Mouse (Mus musculus): Measurements from ENCODE around the gene Gm7579. TPM values are rescaled to one million over a fixed set of nuclear protein-coding genes. Genes with fewer than 3 reads are reported as not detected.
"Not testable (repeated sequence)": the region's sequence is repeated elsewhere in the genome, so short reads cannot be mapped to it uniquely, and the experiment has no call there.

Gm7579 gene
- not detected in 2 replicates for polyA plus RNA-seq (2016; fragmentation: Nextera tagmentation; extraction: Ambion mirVana)

DNA sequence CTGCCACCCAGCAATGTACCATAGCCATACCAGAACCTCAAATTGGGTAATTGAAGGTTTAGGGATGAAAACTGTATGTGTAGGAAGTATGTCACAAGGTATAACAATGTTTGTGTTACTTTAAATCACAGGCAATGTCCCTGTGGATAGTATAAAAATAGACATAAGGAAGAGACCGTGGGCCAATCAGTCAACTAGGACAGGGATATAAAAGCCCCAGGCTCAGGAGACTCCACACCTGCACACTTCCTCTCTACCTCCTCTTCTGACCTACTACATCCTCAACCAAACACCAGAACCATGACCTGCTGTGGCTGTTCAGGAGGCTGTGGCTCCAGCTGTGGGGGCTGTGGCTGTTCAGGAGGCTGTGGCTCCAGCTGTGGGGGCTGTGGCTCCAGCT lies at the start of gene Gm7579:
Gm7579 (plus strand) TSS at position 301 of the 400 bp plus-strand sequence.
- no peak for ATAC-seq (ENCODE audit: insufficient number of reproducible peaks, low FRiP score)
- WGBS: 63% methylated on average over 1 of the region's 1 CpGs
- Histone ChIP-seq H3K4me1 (replicated peaks) (no peaks in the 10 kb centered on the region), H3K27ac (ENCODE audit: poor library complexity, severe bottlenecking) (no peak within 1 kb of the TSS), H3K4me2 (no peak within 1 kb of the TSS), H3K36me3 (no peaks in the 10 kb centered on the region), H3K4me3 (no peak within 1 kb of the TSS), H3K9ac (no peak within 1 kb of the TSS), H3K27me3 (replicated peaks) (peaks cover 13% of the 10 kb centered on the region; the same call in 1 of the 2 replicates), H3K9me3 (replicated peaks) (no peaks in the 10 kb centered on the region; the same call in 1 of the 2 replicates)

DNA sequence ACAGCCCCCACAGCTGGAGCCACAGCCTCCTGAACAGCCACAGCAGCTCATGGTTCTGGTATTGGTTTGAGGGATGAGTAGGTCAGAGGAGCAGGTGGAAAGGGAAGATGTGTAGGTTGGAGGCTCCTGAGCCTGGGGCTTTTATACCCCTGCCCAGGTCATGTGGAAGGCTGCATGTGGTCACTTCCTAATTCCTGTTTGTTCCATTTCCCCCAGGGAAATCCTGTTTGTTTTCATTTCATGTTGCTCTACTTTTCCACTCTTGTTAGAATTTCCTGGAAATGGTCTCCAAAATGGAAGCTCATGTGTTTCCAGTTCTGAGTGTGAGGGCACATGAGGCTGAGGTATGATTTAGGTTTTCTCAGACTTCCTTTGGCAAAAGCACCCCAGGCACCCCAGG lies 46.0 kb upstream of the Gm7579 start, which contains the start of gene Gm4553:
Gm4553 (minus strand) TSS at position 101 of the 400 bp plus-strand sequence.
- not testable (repeated sequence) for H3K4me2 ChIP-seq; H3K9ac ChIP-seq; H3K36me3 ChIP-seq; H3K4me1 ChIP-seq (replicated peaks); H3K9me3 ChIP-seq (replicated peaks); H3K27me3 ChIP-seq (replicated peaks); H3K4me3 ChIP-seq; ATAC-seq (ENCODE audit: insufficient number of reproducible peaks, low FRiP score); H3K27ac ChIP-seq (ENCODE audit: poor library complexity, severe bottlenecking)

DNA sequence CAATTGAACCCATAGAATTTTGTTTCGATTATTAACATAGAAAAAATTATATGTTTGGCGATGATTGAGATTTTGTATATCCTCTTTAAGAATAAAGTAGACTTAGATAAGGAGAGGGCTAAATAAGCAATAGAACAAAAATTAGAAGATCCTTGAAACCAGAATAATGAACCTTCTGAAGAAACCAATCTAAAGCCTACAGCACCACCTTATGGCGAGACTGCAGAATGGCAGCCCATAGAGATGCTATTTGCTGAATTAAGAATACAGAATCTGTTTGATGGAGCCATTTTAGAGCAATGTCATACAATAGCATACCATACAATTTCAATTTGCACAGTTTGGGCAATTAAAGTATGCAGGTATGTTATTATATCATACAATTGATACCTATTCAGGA lies 41.8 kb upstream of the Gm7579 start:
- ATAC-seq (ENCODE audit: insufficient number of reproducible peaks, low FRiP score): no peak
- no peaks in the 10 kb centered on the region for H3K36me3 ChIP-seq
- no peak overlapping the region for H3K9ac ChIP-seq
- H3K4me3 ChIP-seq: no peak overlapping the region
- WGBS: 47% methylated on average over 3 of the region's 3 CpGs
- no peak overlapping the region for H3K27ac ChIP-seq (ENCODE audit: poor library complexity, severe bottlenecking)
- H3K27me3 ChIP-seq (replicated peaks): peaks cover 6% of the 10 kb centered on the region; the same call in 1 of the 2 replicates
- H3K9me3 ChIP-seq (replicated peaks): no peaks in the 10 kb centered on the region
- no peak overlapping the region for H3K4me2 ChIP-seq
- no peaks in the 10 kb centered on the region for H3K4me1 ChIP-seq (replicated peaks)

DNA sequence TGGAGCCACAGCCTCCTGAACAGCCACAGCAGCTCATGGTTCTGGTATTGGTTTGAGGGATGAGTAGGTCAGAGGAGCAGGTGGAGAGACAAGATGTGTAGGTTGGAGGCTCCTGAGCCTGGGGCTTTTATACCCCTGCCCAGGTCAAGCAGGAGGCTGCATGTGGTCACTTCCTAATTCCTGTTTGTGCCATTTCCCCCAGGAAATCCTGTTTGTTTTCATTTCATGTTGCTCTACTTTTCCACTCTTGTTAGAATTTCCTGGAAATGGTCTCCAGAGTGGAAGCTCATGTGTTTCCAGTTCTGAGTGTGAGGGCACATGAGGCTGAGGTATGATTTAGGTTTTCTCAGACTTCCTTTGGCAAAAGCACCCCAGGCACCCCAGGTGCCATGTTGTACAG lies 35.8 kb upstream of the Gm7579 start, which contains the start of gene Krtap5-2:
Krtap5-2 (minus strand) TSS at position 101 of the 400 bp plus-strand sequence.
- H3K27me3 ChIP-seq (replicated peaks); H3K4me3 ChIP-seq; H3K9me3 ChIP-seq (replicated peaks); H3K36me3 ChIP-seq; ATAC-seq (ENCODE audit: insufficient number of reproducible peaks, low FRiP score); H3K4me2 ChIP-seq; H3K27ac ChIP-seq (ENCODE audit: poor library complexity, severe bottlenecking); H3K9ac ChIP-seq; H3K4me1 ChIP-seq (replicated peaks): not testable (repeated sequence)

DNA sequence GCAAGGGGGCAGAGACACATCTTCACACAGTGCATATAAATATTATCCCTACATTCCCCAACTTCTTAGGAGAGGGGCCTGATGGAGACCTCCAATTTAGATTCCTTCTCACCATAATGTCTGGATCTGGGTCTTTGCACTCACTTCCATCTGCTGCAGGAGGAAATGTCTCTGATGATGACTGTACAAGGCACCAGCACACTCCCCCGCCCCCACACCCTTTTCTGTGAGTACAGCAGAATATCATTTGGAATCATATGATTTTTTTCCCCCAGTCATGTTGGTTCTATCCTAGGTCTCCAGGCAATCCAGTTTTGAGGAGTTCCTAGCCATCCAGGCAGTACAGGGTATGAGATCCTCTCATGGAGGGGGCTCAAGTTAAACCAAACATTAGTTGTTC lies 33.0 kb upstream of the Gm7579 start:
- no peak overlapping the region for H3K27ac ChIP-seq (ENCODE audit: poor library complexity, severe bottlenecking)
- no peak for ATAC-seq (ENCODE audit: insufficient number of reproducible peaks, low FRiP score)

GRCm38 (mm10) chr7:142181021-142181420 lies 30.6 kb upstream of the Gm7579 start:
- Histone ChIP-seq H3K9me3 (replicated peaks) (no peaks in the 10 kb centered on the region; the same call in 1 of the 2 replicates), H3K27ac (ENCODE audit: poor library complexity, severe bottlenecking) (no peak overlapping the region), H3K36me3 (no peaks in the 10 kb centered on the region), H3K4me1 (replicated peaks) (no peaks in the 10 kb centered on the region), H3K9ac (no peak overlapping the region), H3K27me3 (replicated peaks) (no peaks in the 10 kb centered on the region), H3K4me3 (no peak overlapping the region), H3K4me2 (no peak overlapping the region)
- WGBS: 39% methylated on average over 1 of the region's 1 CpGs
- no peak for ATAC-seq (ENCODE audit: insufficient number of reproducible peaks, low FRiP score)

More for the DNA sequence above, 33.0 kb upstream of the Gm7579 start:
- Histone ChIP-seq H3K36me3 (no peaks in the 10 kb centered on the region), H3K9me3 (replicated peaks) (no peaks in the 10 kb centered on the region; the same call in 1 of the 2 replicates), H3K4me1 (replicated peaks) (no peaks in the 10 kb centered on the region), H3K27me3 (replicated peaks) (no peaks in the 10 kb centered on the region), H3K9ac (no peak overlapping the region), H3K4me3 (no peak overlapping the region), H3K4me2 (no peak overlapping the region)
- 63% methylated on average over 1 of the region's 1 CpGs for WGBS

- 67% methylated on average over 2 of the region's 2 CpGs for WGBS
- no peak for ATAC-seq (ENCODE audit: insufficient number of reproducible peaks, low FRiP score)
- no peak overlapping the region for H3K4me3 ChIP-seq
- H3K27me3 ChIP-seq (replicated peaks): peaks cover 3% of the 10 kb centered on the region; the same call in 1 of the 2 replicates
- no peaks in the 10 kb centered on the region for H3K9me3 ChIP-seq (replicated peaks)
- no peaks in the 10 kb centered on the region for H3K36me3 ChIP-seq
- no peaks in the 10 kb centered on the region for H3K4me1 ChIP-seq (replicated peaks)
- H3K4me2 ChIP-seq: no peak overlapping the region
- no peak overlapping the region for H3K9ac ChIP-seq
- H3K27ac ChIP-seq (ENCODE audit: poor library complexity, severe bottlenecking): no peak overlapping the region
Measured at GRCm38 (mm10) chr7:142188156-142188555, 23.5 kb upstream of the Gm7579 start.

DNA sequence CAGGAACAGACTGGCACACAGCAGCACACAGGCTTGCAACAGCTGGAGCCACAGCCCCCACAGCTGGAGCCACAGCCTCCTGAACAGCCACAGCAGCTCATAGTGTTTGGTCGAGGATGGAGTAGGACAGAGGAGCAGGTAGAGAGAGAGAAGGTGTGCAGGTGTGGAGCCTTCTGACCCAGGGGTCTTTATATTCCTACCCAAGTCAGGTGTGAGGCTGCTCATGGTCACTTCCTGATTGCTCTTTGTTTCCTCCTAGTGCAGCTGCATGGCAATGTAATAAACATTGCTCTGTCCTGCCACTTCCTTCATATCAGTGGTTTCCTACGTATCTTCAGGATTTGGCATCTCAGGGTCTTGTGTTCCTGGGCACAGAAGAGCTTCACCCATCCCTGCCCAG lies 21.4 kb upstream of the Gm7579 start, which contains the start of gene Gm10153:
Gm10153 (minus strand) TSS at position 101 of the 400 bp plus-strand sequence.
- H3K4me3 ChIP-seq: no peak within 1 kb of the TSS
- peaks cover 3% of the 10 kb centered on the region; the same call in 1 of the 2 replicates for H3K27me3 ChIP-seq (replicated peaks)
- 0 out of 2 replicates have a peak, but pooled peaks cover 7% of the 10 kb centered on the region for H3K9me3 ChIP-seq (replicated peaks)
- WGBS: 35% methylated on average over 2 of the region's 2 CpGs
- H3K9ac ChIP-seq: no peak within 1 kb of the TSS
- H3K36me3 ChIP-seq: no peaks in the 10 kb centered on the region
- no peak for ATAC-seq (ENCODE audit: insufficient number of reproducible peaks, low FRiP score)
- no peak within 1 kb of the TSS for H3K27ac ChIP-seq (ENCODE audit: poor library complexity, severe bottlenecking)
- no peaks in the 10 kb centered on the region for H3K4me1 ChIP-seq (replicated peaks)
- no peak within 1 kb of the TSS for H3K4me2 ChIP-seq

- H3K4me3 ChIP-seq: no peak overlapping the region
- no peak overlapping the region for H3K9ac ChIP-seq
- H3K4me2 ChIP-seq: no peak overlapping the region
- no peaks in the 10 kb centered on the region for H3K4me1 ChIP-seq (replicated peaks)
- WGBS: 63% methylated on average over 2 of the region's 2 CpGs
- H3K27ac ChIP-seq (ENCODE audit: poor library complexity, severe bottlenecking): no peak overlapping the region
- H3K36me3 ChIP-seq: no peaks in the 10 kb centered on the region
- H3K9me3 ChIP-seq (replicated peaks): 0 out of 2 replicates have a peak, but pooled peaks cover 7% of the 10 kb centered on the region
- ATAC-seq (ENCODE audit: insufficient number of reproducible peaks, low FRiP score): no peak
- 0 out of 2 replicates have a peak, but pooled peaks cover 4% of the 10 kb centered on the region for H3K27me3 ChIP-seq (replicated peaks)
Measured at GRCm38 (mm10) chr7:142198748-142199147, 12.9 kb upstream of the Gm7579 start.

- Histone ChIP-seq H3K27ac (ENCODE audit: poor library complexity, severe bottlenecking) (no peak within 1 kb of the TSS), H3K4me1 (replicated peaks) (no peaks in the 10 kb centered on the region), H3K27me3 (replicated peaks) (0 out of 2 replicates have a peak, but pooled peaks cover 4% of the 10 kb centered on the region), H3K9ac (no peak within 1 kb of the TSS), H3K9me3 (replicated peaks) (no peaks in the 10 kb centered on the region), H3K4me2 (no peak within 1 kb of the TSS), H3K36me3 (no peaks in the 10 kb centered on the region), H3K4me3 (no peak within 1 kb of the TSS)
- WGBS: 48% methylated on average over 1 of the region's 1 CpGs
- no peak for ATAC-seq (ENCODE audit: insufficient number of reproducible peaks, low FRiP score)
Measured at GRCm38 (mm10) chr7:142201064-142201463, 10.6 kb upstream of the Gm7579 start, which contains the start of gene Krtap5-3. Gene Krtap5-3, plus strand, starts transcription at chr7:142201364.

DNA sequence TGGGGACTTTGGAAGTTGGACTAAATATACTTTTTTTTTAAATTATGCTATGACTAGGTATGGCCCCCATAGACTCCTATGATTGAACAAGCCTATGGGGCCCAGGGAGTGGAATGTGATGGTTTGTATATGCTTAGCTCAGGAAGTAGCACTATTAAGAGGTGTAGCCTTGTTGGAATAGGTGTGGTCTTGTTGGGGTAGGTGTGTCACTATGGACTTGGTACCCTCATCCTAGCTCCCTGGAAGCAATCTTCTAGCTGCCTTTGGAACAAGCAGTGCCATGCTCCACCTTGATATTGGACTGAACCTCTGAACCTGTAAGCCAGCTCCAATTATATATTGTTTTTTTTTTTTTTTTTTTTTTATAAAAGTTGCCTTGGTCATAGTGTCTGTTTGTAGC lies 6.2 kb upstream of the Gm7579 start:
- Histone ChIP-seq H3K4me2 (no peak overlapping the region), H3K27ac (ENCODE audit: poor library complexity, severe bottlenecking) (no peak overlapping the region), H3K4me1 (replicated peaks) (no peaks in the 10 kb centered on the region), H3K4me3 (no peak overlapping the region), H3K9ac (no peak overlapping the region), H3K27me3 (replicated peaks) (0 out of 2 replicates have a peak, but pooled peaks cover 6% of the 10 kb centered on the region), H3K9me3 (replicated peaks) (no peaks in the 10 kb centered on the region), H3K36me3 (no peaks in the 10 kb centered on the region)
- ATAC-seq (ENCODE audit: insufficient number of reproducible peaks, low FRiP score): no peak

GRCm38 (mm10) chr7:142206891-142207290 lies 4.8 kb upstream of the Gm7579 start:
- H3K9me3 ChIP-seq (replicated peaks); H3K4me2 ChIP-seq; H3K9ac ChIP-seq; H3K27me3 ChIP-seq (replicated peaks); H3K4me1 ChIP-seq (replicated peaks); H3K27ac ChIP-seq (ENCODE audit: poor library complexity, severe bottlenecking); ATAC-seq (ENCODE audit: insufficient number of reproducible peaks, low FRiP score); H3K36me3 ChIP-seq; H3K4me3 ChIP-seq: not testable (repeated sequence)
- 77% methylated on average over 5 of the region's 5 CpGs for WGBS

All from heart, embryonic 12.5 days (tissue).